Mouse (Mus musculus): ENCODE measurements around the gene Bag3.

GRCm38 (mm10) chr7:128555141-128555750 is 31.8 kb downstream of the Bag3 start:
- TF ChIP-seq CTCF (conservative IDR thresholded peaks at IDR 0.05; ENCODE audit: low read length): no peak
- TF ChIP-seq NANOG (IDR thresholded peaks at IDR 0.05; ENCODE audit: borderline replicate concordance, low read length): no peak
- TF ChIP-seq POU5F1 (IDR thresholded peaks at IDR 0.05; ENCODE audit: borderline replicate concordance, low read length): no peak
